Mouse (Mus musculus) brain, embryonic 18.5 days (tissue): ENCODE results near the gene Ap5b1.

Experiments
- DNase-seq: peaks from one replicate; pipeline ENCODE4 v3.0.0-alpha.2; 2012; ENCODE audit warnings: low read depth, low spot score

Ap5b1 gene

GRCm38 (mm10) chr19:5567534-5568469 lies at the start of gene Ap5b1:
Gene Ap5b1, plus strand, starts transcription at chr19:5568025.
- peak; percentile 65 for DNase-seq

GRCm38 (mm10) chr19:5518721-5519120 lies 49.1 kb upstream of the Ap5b1 start:
- no peak for DNase-seq

GRCm38 (mm10) chr19:5525204-5525603 lies 42.6 kb upstream of the Ap5b1 start:
- no peak for DNase-seq

- peak; percentile 24 for DNase-seq
Observed at GRCm38 (mm10) chr19:5529325-5530137, 38.3 kb upstream of the Ap5b1 start.

GRCm38 (mm10) chr19:5530138-5530524 lies 37.7 kb upstream of the Ap5b1 start:
- DNase-seq: no peak

GRCm38 (mm10) chr19:5532520-5532919 lies 35.3 kb upstream of the Ap5b1 start:
- no peak for DNase-seq

GRCm38 (mm10) chr19:5538786-5539185 lies 29.0 kb upstream of the Ap5b1 start:
- no peak for DNase-seq

- DNase-seq: no peak
Observed at GRCm38 (mm10) chr19:5543362-5543761, 24.5 kb upstream of the Ap5b1 start.

- no peak for DNase-seq
Observed at GRCm38 (mm10) chr19:5544031-5544430, 23.8 kb upstream of the Ap5b1 start.

- no peak for DNase-seq
Observed at GRCm38 (mm10) chr19:5547471-5548056, 20.3 kb upstream of the Ap5b1 start.

GRCm38 (mm10) chr19:5553802-5554201 lies 14.0 kb upstream of the Ap5b1 start:
- DNase-seq: no peak

GRCm38 (mm10) chr19:5554212-5554611 lies 13.6 kb upstream of the Ap5b1 start:
- no peak for DNase-seq

- DNase-seq: no peak
Observed at GRCm38 (mm10) chr19:5558169-5558568, 9.7 kb upstream of the Ap5b1 start.

- DNase-seq: no peak
Observed at GRCm38 (mm10) chr19:5558770-5559169, 9.1 kb upstream of the Ap5b1 start.

- DNase-seq: no peak
Observed at GRCm38 (mm10) chr19:5559229-5559628, 8.6 kb upstream of the Ap5b1 start.

GRCm38 (mm10) chr19:5559631-5560456 lies 8.0 kb upstream of the Ap5b1 start:
- DNase-seq: no peak

GRCm38 (mm10) chr19:5560457-5561041 lies 7.3 kb upstream of the Ap5b1 start, which contains the start of gene Ovol1:
Gene Ovol1, minus strand, starts transcription at chr19:5560646.
- DNase-seq: no peak

GRCm38 (mm10) chr19:5561252-5561790 lies 6.5 kb upstream of the Ap5b1 start:
- no peak for DNase-seq

- DNase-seq: no peak
Observed at GRCm38 (mm10) chr19:5561886-5562285, 5.9 kb upstream of the Ap5b1 start.

- DNase-seq: no peak
Observed at GRCm38 (mm10) chr19:5562776-5563175, 5.0 kb upstream of the Ap5b1 start.
